Mouse (Mus musculus) cortical plate, adult 2 months (tissue): ENCODE measurements around the gene Tent5b.

Experiments used
- CTCF ChIP-seq: fragments of 200-500 bp; IDR thresholded peaks from 2 replicates; pipeline ENCODE4 v1.5.1; 2011; ENCODE audit warnings: mild to moderate bottlenecking, control low read depth, low read length; ENCODE audit not compliant: insufficient read depth; ENCODE audit errors: extremely low read depth
- POLR2A ChIP-seq: fragments of 200-500 bp; IDR thresholded peaks from 2 replicates; pipeline ENCODE4 v1.6.1; 2011; ENCODE audit warnings: mild to moderate bottlenecking, low read length, control low read depth; ENCODE audit not compliant: insufficient read depth; ENCODE audit errors: extremely low read depth

GRCm38 (mm10) chr4:133447967-133448366 is 32.0 kb upstream of the Tent5b start:
- TF ChIP-seq CTCF = no peak
- no peak for TF ChIP-seq POLR2A
